Mouse (Mus musculus): ENCODE measurements at regions not wholly inside any gene's neighbourhood (a gene's known extent, or its start where the extent isn't known, plus 50 kb on each side); places are given as distances from the start of the nearest gene placed in this dataset.
"Not testable (repeated sequence)": the region's sequence is repeated elsewhere in the genome, so short reads cannot be mapped to it uniquely, and the experiment has no call there.

DNA sequence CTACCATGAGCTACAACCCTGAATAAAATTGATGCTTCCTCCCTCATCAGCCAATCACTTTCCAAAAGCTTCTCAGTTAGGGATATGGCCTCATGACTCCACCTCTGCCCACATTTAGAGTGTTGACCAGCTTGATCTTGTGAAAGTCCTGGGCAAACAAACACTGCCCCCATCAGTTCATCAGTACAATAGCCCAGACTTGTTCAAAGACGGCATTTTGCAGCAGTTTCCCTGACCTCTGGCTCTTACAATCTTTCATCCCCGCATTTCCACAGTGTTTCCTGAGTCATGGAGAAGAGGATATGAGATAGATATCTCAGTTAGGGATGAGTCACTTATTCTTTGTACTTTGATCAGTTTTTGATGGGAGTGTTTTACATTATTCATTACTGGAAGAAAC, 203.5 kb upstream of the Asrgl1 start:
- not testable (repeated sequence) for DNase-seq (ENCODE audit: extremely low spot score in 1 of 2, low spot score in 1 of 2)

DNA sequence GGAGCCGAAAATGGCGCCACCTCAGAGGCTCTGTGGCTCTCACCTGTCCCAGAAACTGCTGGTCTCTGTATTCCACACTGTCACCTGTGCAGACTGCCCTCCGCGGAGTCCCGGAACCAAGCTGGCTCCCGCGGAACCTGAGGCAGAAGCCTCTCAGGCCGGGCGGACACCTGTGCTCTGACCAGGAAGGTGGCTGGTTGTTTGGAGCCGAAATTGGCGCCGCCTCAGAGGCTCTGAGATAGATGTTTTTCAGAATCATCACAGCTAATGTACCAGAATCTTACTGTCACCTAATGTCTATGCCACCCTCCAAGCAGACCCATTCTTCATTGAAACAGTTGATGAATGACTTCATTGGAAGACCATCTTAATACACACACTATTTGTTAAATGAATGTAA, 202.0 kb upstream of the Asrgl1 start:
- DNase-seq (ENCODE audit: extremely low spot score in 1 of 2, low spot score in 1 of 2): not testable (repeated sequence)

DNA sequence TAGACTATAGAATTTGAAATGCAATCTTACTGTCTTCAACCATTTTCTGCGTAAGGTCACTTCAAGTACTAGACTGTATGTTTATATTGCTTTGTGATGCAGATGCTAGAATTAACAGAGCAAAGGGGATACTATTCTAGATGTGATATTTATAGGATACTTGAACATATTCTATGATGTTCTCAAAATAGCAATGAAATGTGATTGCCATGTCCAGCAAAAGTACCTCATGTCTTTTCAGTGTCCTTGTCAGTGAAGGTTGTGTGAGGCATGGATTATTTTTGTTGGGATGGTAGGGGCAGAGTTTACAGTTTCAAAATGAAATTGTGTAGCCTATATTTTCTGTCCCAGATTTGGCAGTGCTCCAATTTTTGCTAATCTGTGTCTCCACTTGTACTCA, 182.5 kb upstream of the Asrgl1 start:
- not testable (repeated sequence) for DNase-seq (ENCODE audit: extremely low spot score in 1 of 2, low spot score in 1 of 2)

DNA sequence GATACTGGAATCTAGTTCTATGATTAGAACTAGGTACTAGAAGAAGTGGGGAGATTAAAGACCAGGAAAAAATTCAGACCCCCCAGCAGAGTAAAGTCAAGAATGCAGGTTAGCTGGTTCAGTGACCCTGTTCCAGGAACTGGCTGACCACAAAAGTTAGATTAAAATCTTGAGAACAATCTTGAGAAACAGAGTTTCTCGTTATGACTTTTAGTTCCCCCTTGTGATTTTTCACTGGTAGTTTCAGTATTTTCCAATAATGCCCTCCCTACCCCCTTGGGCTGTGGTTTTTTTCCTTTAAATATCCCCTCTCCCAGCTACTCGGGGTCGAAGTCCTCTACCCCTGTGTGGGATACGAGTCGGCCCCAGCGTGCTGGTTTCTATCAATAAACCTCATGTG, 180.7 kb upstream of the Asrgl1 start:
- not testable (repeated sequence) for DNase-seq (ENCODE audit: extremely low spot score in 1 of 2, low spot score in 1 of 2)

- peak; percentile 9 to 15 for DNase-seq (ENCODE audit: extremely low spot score in 1 of 2, low spot score in 1 of 2)
Observed at GRCm38 (mm10) chr19:9283176-9283575, 147.7 kb upstream of the Asrgl1 start.

DNA sequence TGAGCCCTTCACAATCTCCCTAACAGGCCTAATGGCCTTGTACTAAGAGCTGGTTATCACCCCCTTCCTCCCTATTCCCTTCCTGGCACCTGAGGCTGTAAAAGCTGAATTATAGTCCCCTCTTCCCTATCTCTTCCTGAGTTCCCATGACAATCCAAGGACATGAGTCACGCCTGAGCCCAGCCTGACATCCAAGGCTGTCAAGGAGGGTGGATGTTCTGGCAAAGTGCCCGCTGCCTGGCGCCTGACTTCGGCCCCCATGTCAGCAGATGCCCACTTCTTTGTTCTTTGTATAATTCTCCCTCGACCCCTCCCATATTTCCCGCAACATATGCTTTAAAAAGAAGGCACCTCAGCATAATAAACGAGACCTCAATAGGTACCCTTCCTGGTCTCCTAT, 99.2 kb upstream of the Asrgl1 start:
- DNase-seq (ENCODE audit: extremely low spot score in 1 of 2, low spot score in 1 of 2): not testable (repeated sequence)

Small RNA genes lying in the stretch of these regions (microRNA-seq; reads per million reads assigned to microRNA genes)
- 0 reads per million in 2 experiments for gene Gm24543

Data from layer of hippocampus, postnatal 25 days (tissue).